Mouse (Mus musculus): ENCODE results near the gene Sdad1. TPM values are rescaled to one million over a fixed set of nuclear protein-coding genes. Genes with fewer than 3 reads are reported as not detected.

Sdad1 gene
- total and polyA plus RNA-seq, 2 experiments from 2014 or later = 33.2 to 38.7 TPM

DNA sequence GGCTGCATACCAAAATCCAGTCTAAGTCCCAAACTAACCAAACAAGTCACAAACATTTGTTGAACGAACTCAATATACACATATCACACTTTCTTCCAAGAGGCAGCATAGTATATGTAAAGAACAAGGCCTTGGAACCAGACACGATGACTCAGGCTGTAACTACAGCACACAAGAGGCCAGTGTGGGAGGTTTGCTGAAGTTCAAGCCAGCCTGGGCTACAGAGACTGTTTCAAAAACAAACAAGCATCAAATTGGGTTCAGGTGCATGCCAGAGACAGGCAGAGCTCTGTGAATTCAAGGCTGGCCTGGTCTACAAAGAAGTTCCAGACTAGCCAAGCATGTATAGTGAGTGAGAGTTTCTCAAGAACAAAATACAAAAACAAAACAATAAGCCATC lies 15.8 kb downstream of the Sdad1 start:
- Histone ChIP-seq H3K27ac (ENCODE audit: low read depth, low read length) (no peak overlapping the region), H3K4me1 (ENCODE audit: insufficient read depth, low read length) (no peaks in the 10 kb centered on the region), H3K27me3 (ENCODE audit: insufficient read depth, low read length) (no peaks in the 10 kb centered on the region), H3K9ac (replicated peaks; ENCODE audit: low read length, poor library complexity, severe bottlenecking) (no peak overlapping the region), H3K4me2 (ENCODE audit: low read depth, low read length, poor library complexity, severe bottlenecking) (no peak overlapping the region), H3K9me3 (ENCODE audit: low read length) (no peaks in the 10 kb centered on the region), H3K4me3 (ENCODE audit: low read depth, low read length) (no peak overlapping the region), H3K36me3 (ENCODE audit: insufficient read depth, low read length) (peaks cover 77% of the 10 kb centered on the region)
- 94% methylated on average over 2 of the region's 2 CpGs for WGBS
- no peak for TF ChIP-seq CTCF (IDR thresholded peaks at IDR 0.05)
- DNase-seq (ENCODE audit: low spot score) = no peak
- ATAC-seq (ENCODE audit: low FRiP score) = no peak

GRCm38 (mm10) chr5:92291652-92292414 lies 18.4 kb downstream of the Sdad1 start:
- TF ChIP-seq CTCF (IDR thresholded peaks at IDR 0.05) = no peak
- Histone ChIP-seq H3K4me2 (ENCODE audit: low read depth, low read length, poor library complexity, severe bottlenecking) (no peak overlapping the region), H3K27me3 (ENCODE audit: insufficient read depth, low read length) (no peaks in the 10 kb centered on the region), H3K36me3 (ENCODE audit: insufficient read depth, low read length) (peaks cover 81% of the 10 kb centered on the region), H3K4me3 (ENCODE audit: low read depth, low read length) (no peak overlapping the region), H3K4me1 (ENCODE audit: insufficient read depth, low read length) (no peaks in the 10 kb centered on the region), H3K9ac (replicated peaks; ENCODE audit: low read length, poor library complexity, severe bottlenecking) (no peak overlapping the region), H3K9me3 (ENCODE audit: low read length) (no peaks in the 10 kb centered on the region), H3K27ac (ENCODE audit: low read depth, low read length) (no peak overlapping the region)
- no peak for DNase-seq (ENCODE audit: low spot score)
- WGBS = 94% methylated on average over 6 of the region's 6 CpGs
- no peak for ATAC-seq (ENCODE audit: low FRiP score)

- Histone ChIP-seq H3K27ac (ENCODE audit: low read depth, low read length) (no peak overlapping the region), H3K36me3 (ENCODE audit: insufficient read depth, low read length) (peaks cover 76% of the 10 kb centered on the region), H3K4me2 (ENCODE audit: low read depth, low read length, poor library complexity, severe bottlenecking) (no peak overlapping the region), H3K4me3 (ENCODE audit: low read depth, low read length) (no peak overlapping the region), H3K27me3 (ENCODE audit: insufficient read depth, low read length) (no peaks in the 10 kb centered on the region), H3K9ac (replicated peaks; ENCODE audit: low read length, poor library complexity, severe bottlenecking) (no peak overlapping the region), H3K9me3 (ENCODE audit: low read length) (no peaks in the 10 kb centered on the region), H3K4me1 (ENCODE audit: insufficient read depth, low read length) (no peaks in the 10 kb centered on the region)
- TF ChIP-seq CTCF (IDR thresholded peaks at IDR 0.05) = no peak
- WGBS = 83% methylated on average over 6 of the region's 6 CpGs
- DNase-seq (ENCODE audit: low spot score) (no peak), ATAC-seq (ENCODE audit: low FRiP score) (no peak)
These were observed 22.4 kb downstream of the Sdad1 start for GRCm38 (mm10) chr5:92287840-92288239.

DNA sequence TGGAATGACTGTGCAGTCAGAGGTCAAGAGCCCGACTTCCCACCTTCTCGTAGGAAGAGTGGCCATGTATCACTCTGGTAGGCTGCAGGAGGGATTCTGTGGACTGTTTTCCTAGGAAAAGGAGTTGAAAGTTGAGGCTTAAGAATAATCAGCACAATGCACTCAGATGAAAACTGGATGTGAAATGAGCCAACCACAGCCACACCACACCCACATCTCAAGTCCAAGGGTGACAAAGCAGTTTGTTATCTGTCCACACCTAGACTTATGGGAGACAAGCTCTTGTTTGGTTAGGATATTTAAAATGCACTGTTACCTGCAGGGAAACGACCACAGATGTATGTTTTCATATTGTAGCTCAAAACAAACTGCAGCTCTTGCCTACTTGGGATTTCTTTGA lies 27.2 kb downstream of the Sdad1 start:
- Histone ChIP-seq H3K27ac (ENCODE audit: low read depth, low read length) (no peak overlapping the region), H3K4me3 (ENCODE audit: low read depth, low read length) (no peak overlapping the region), H3K4me1 (ENCODE audit: insufficient read depth, low read length) (no peaks in the 10 kb centered on the region), H3K4me2 (ENCODE audit: low read depth, low read length, poor library complexity, severe bottlenecking) (no peak overlapping the region), H3K36me3 (ENCODE audit: insufficient read depth, low read length) (peaks cover 32% of the 10 kb centered on the region), H3K27me3 (ENCODE audit: insufficient read depth, low read length) (no peaks in the 10 kb centered on the region), H3K9ac (replicated peaks; ENCODE audit: low read length, poor library complexity, severe bottlenecking) (no peak overlapping the region), H3K9me3 (ENCODE audit: low read length) (no peaks in the 10 kb centered on the region)
- DNase-seq (ENCODE audit: low spot score) (no peak), ATAC-seq (ENCODE audit: low FRiP score) (no peak)
- no peak for TF ChIP-seq CTCF (IDR thresholded peaks at IDR 0.05)
- WGBS = 69% methylated on average over 3 of the region's 3 CpGs

DNA sequence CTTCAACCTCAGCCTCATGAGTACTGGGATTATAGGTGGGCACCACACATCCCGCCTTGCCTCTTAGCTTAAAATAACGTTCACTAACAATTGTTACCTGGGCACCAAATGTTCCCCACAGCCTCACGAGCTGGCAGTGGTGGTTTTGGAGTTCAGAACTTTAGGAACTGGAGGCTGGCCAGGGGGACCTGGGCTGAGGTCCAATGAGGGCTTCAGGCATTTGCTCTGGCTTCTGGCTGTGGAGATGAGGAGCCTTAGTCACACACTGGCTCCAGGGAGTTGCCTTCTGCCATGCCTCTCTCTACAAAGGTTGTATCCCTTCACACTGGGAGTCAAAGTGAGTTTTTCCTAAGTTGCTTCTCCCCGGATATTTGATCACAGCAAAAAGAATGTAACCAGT lies 27.7 kb downstream of the Sdad1 start:
- Histone ChIP-seq H3K36me3 (ENCODE audit: insufficient read depth, low read length) (peaks cover 26% of the 10 kb centered on the region), H3K4me3 (ENCODE audit: low read depth, low read length) (no peak overlapping the region), H3K9ac (replicated peaks; ENCODE audit: low read length, poor library complexity, severe bottlenecking) (no peak overlapping the region), H3K9me3 (ENCODE audit: low read length) (no peaks in the 10 kb centered on the region), H3K27me3 (ENCODE audit: insufficient read depth, low read length) (no peaks in the 10 kb centered on the region), H3K4me2 (ENCODE audit: low read depth, low read length, poor library complexity, severe bottlenecking) (no peak overlapping the region), H3K4me1 (ENCODE audit: insufficient read depth, low read length) (no peaks in the 10 kb centered on the region), H3K27ac (ENCODE audit: low read depth, low read length) (no peak overlapping the region)
- 76% methylated on average over 4 of the region's 4 CpGs for WGBS
- peak; percentile 16 for DNase-seq (ENCODE audit: low spot score)
- no peak for ATAC-seq (ENCODE audit: low FRiP score)
- no peak for TF ChIP-seq CTCF (IDR thresholded peaks at IDR 0.05)

DNA sequence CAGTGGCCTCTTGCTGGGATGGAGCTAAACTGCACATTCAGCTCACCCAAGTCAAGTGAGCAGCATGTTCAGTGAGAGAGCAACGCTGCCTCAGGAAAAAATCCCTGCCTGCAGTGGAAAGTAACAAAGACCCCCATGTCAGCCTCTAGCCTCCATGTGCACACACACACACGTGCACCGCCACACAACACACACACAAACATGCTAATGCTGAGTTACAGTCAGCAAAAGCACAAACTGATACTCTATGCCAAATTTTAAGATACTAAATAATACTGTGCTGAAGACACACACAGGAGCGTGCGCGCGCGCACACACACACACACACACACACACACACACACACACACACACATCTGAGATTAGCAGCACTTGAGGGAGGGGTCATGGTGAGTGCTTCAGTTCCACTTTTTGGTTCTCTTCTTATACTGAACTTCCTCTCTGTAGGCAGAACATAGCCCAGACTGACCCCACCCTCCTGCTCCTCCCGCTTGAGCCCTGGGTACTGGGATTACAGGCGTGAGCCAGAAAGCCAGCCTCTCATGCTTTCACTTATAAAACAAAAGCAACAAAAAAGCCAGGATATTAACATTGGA lies 31.2 kb downstream of the Sdad1 start:
- TF ChIP-seq CTCF (IDR thresholded peaks at IDR 0.05) = 0 out of 2 replicates have a peak, but pooled peaks have one; percentile 6
- Histone ChIP-seq H3K9ac (replicated peaks; ENCODE audit: low read length, poor library complexity, severe bottlenecking) (no peak overlapping the region), H3K9me3 (ENCODE audit: low read length) (no peaks in the 10 kb centered on the region), H3K4me3 (ENCODE audit: low read depth, low read length) (no peak overlapping the region), H3K36me3 (ENCODE audit: insufficient read depth, low read length) (no peaks in the 10 kb centered on the region), H3K27me3 (ENCODE audit: insufficient read depth, low read length) (no peaks in the 10 kb centered on the region), H3K27ac (ENCODE audit: low read depth, low read length) (no peak overlapping the region), H3K4me2 (ENCODE audit: low read depth, low read length, poor library complexity, severe bottlenecking) (no peak overlapping the region), H3K4me1 (ENCODE audit: insufficient read depth, low read length) (no peaks in the 10 kb centered on the region)
- DNase-seq (ENCODE audit: low spot score) = no peak
- no peak for ATAC-seq (ENCODE audit: low FRiP score)
- WGBS = 80% methylated on average over 10 of the region's 10 CpGs

Measured in midbrain, postnatal 0 days (tissue).